Mouse (Mus musculus): ENCODE data around the gene Rad51c.

- TF ChIP-seq GATA1 (IDR thresholded peaks at IDR 0.05; ENCODE audit: low read length) (no peak), TAL1 (IDR thresholded peaks at IDR 0.05; ENCODE audit: low read length) (no peak)
Observed at GRCm38 (mm10) chr11:87429363-87429762, 24.6 kb upstream of the Rad51c start.

All from erythroblast, embryonic 14.5 days (primary cell).